Mouse (Mus musculus): ENCODE results near the gene Gm3460. TPM values are rescaled to one million over a fixed set of nuclear protein-coding genes. Genes with fewer than 3 reads are reported as not detected.

Gm3460 gene
- not detected in 2 replicates for polyA plus RNA-seq (2012; rRNA removed)

GRCm38 (mm10) chr14:6622318-6622717, at the start of gene Gm3460:
Gene Gm3460, minus strand, starts transcription at chr14:6622418.

GRCm38 (mm10) chr14:6590513-6590912, 31.7 kb downstream of the Gm3460 start, which contains the start of gene Gm3629:
Gene Gm3629, minus strand, starts transcription at chr14:6590613.

Other genes with a start within 250 kb of the Gm3460 start
- not detected in 2 replicates for gene Gm16440, start 232.1 kb downstream of the Gm3460 start, polyA plus RNA-seq (2012; rRNA removed)
- gene Gm3591, start 209.9 kb downstream of the Gm3460 start, polyA plus RNA-seq (2012; rRNA removed) = 0.04 TPM in 1 of 2 replicates, not detected in the other
- not detected in 2 replicates for gene Gm3594, start 177.8 kb downstream of the Gm3460 start, polyA plus RNA-seq (2012; rRNA removed)
- gene Gm8356, start 85.1 kb downstream of the Gm3460 start, polyA plus RNA-seq (2012; rRNA removed) = not detected in 2 replicates
- gene Gm3629, start 31.8 kb downstream of the Gm3460 start, polyA plus RNA-seq (2012; rRNA removed) = not detected in 2 replicates
- gene Gm10251, start 61.8 kb upstream of the Gm3460 start, polyA plus RNA-seq (2012; rRNA removed) = not detected in 2 replicates
- not detected in 2 replicates for gene Gm8050, start 97.8 kb upstream of the Gm3460 start, polyA plus RNA-seq (2012; rRNA removed)
- not detected in 2 replicates for gene Gm3636, start 119.9 kb upstream of the Gm3460 start, polyA plus RNA-seq (2012; rRNA removed)
- gene Gm8362, start 152.0 kb upstream of the Gm3460 start, polyA plus RNA-seq (2012; rRNA removed) = not detected in 2 replicates
- not detected in 2 replicates for gene Gm3642, start 217.9 kb upstream of the Gm3460 start, polyA plus RNA-seq (2012; rRNA removed)

All from stomach, adult 2 months (tissue).